Mouse (Mus musculus) left cerebral cortex, adult 11 months (tissue): ENCODE data around the gene Cuedc1.

Experiments used
- DNase-seq: peaks from one replicate; pipeline ENCODE4 v3.0.0; 2022; ENCODE audit warnings: low spot score

The Cuedc1 gene

DNA sequence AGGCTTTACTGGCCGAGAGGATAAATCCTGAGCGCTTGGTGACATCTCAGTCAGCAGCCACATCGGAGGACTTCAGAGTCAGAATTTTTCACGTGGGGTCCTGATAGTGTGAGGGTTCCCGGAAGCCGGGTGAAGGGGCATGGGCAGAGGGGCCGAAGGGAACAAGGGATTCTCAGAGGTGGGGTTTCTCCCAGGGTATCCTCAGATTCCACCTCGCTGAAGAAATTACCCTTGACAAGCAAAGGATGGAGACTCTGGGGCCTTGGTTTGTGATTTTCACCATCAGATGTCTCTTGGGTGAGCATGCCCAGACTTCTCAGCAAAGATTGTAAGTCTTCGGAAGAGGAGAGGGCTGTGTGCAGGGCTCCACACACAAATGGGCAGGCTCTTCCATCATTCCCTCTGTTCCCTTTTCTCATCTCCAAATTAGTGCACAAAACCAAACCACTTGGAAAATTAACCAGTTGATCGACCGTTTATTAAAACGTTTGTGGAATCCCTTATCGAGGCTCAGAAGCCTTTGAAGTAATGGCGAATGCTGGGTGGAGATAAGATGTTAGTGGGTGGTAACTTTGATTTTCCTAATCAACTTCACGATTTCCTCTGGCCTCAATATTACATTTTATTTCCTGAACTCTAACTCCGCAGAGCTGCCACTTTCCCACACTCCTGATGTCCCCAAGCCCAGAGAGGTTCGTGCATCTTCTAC, at the start of gene Cuedc1:
TSS of gene Cuedc1 (plus strand) at position 38 of the 709 bp plus-strand sequence.
- DNase-seq = no peak

DNA sequence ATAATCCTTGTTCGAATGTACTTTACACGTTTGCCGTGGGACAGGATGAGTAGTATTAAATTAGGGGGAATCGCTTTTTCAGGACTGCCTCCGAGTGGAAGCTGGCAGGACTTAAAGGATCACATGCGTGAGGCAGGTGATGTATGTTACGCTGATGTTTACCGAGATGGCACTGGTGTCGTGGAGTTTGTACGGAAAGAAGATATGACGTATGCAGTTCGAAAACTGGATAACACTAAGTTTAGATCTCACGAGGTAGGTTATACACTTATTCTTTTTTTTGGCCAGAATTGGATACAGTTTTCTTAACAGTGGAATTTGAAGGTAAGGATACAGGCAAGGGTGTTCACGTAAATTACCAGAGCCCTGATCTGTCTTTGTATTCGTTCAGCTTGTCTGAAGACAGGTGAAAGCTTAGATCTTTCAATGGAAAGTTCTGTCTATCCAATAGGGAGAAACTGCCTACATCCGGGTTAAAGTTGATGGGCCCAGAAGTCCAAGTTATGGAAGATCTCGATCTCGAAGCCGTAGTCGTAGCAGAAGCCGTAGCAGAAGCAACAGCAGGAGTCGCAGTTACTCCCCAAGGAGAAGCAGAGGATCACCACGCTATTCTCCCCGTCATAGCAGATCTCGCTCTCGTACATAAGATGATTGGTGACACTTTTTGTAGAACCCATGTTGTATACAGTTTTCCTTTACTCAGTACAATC, 48.7 kb upstream of the Cuedc1 start:
- no peak for DNase-seq

DNA sequence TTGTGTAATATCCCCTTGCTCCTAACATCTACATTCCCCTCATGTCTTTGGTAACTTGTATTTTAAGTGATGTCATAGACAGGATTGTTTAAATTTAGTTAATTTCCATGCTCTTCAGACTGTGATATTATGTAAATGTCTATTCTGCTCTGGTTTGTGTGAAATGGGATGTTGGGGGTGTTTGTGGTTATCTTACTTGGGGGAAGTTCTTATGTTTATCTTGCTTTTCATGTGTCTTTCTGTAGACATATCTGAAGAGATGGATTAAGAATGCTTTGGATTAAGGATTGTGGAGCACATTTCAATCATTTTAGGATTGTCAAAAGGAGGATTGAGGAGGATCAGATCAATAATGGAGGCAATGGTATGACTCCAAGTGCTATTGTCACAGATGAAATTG, 48.1 kb upstream of the Cuedc1 start:
- DNase-seq = no peak

DNA sequence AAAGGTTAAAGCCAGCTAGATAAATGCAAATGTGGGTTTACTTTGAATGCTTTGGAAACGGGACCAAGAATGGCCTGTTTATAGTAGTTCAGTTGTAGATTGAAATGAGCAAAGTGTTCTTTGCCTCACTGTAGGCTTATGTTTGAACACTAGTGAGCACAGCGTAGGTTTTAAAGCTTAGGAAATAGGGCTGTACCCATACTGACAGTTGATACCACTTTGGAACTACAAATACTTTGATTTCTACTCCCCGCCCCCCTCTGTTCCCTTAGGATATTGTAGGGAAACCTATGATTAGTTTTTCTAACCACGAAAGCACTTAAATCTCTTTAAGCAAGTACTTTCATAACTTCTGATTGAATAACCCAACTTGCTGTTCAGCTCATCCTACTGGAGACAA, 45.2 kb upstream of the Cuedc1 start:
- DNase-seq = no peak

DNA sequence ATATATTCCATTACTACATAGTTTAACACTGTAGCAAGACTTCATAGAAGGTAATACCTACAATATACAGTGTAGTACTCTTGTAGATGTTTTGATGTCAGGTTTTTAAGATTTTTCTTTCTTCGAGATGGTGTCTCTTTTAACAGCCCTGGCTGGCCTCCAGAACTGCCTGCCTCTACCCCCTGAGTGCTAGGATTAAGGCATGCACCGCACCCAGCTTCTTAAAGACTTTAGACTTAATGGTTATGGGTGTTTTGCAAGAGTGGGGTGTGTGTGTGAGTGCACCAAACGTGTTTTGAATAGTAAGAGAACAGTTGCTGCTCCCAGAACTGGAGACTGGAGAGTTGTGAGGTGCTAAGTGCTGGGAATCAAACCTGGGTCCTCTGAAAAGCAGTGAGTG, 44.0 kb upstream of the Cuedc1 start:
- no peak for DNase-seq

DNA sequence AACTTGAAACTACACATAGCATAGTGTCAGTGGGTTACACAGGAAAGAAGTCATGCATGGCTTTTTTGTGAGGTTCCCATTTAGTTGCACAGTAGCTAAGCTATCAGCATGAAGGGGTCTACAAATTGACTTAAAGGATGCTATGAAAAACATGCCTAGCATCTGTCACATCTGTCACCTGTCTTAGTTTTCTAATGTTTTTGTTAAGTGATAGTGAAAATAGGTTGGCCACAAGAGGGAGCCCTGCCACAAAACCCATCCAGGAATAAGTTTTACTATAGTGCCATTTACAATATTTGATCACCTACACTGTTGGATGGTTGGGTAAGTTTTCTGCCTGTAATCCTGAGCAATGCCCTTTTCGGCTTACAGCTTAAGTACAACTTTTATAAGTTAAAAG, 43.3 kb upstream of the Cuedc1 start:
- no peak for DNase-seq

DNA sequence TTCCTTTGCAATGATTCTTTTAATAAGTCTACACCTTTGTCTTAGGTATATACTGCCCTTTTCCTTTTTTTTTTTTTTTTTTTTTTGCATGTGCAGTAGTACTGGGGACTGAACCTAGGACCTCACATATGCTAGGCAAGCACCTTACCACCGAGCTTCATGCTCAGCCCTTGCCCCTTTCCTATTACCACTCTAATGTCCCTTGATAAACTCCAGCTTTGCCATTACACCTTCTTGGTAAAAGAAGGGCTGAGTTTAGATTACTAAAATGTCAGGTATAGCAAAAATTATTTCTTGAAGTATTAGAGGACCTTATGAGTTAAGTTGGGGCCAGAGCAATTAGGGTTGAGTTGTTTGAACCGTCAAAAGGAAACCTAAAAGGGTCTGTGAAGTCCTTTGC, 42.1 kb upstream of the Cuedc1 start:
- no peak for DNase-seq

DNA sequence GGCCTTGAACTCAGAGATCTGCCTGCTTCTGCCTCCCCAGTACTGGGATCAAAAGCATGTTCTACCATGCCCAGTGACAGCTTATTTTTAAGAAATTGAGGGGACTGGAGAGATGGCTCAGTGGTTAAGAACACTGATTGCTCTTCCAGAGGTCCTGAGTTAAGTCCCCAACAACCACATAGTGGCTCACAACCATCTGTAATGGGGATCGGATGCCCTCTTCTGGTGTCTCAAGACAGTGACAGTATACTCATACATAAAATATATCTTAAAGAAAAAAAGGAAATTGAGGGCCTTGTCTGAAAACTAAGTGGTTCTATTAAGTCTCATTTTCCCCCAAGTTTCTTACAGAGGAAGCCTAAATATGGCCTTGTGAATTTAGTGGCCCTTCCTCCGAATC, 40.1 kb upstream of the Cuedc1 start:
- DNase-seq = no peak

DNA sequence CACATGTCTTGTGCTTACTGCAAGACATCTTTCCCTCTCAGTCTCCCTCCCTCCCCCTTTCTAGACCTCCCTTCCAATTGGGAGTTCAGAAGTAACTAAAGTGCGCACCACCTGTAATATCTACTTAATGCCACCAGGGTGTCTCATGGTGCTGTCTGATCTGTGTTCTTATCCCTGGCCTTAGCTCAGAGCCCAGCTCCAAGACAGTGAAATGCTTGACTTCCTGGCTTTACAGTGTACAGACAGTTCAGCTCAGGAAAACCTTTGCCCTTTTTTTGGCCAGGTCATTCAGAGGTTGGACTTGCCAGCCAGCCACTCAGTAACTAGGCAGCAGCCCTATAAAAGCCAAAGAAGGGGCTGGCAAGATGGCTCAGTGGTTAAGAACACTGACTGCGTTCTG, 38.7 kb upstream of the Cuedc1 start:
- no peak for DNase-seq

DNA sequence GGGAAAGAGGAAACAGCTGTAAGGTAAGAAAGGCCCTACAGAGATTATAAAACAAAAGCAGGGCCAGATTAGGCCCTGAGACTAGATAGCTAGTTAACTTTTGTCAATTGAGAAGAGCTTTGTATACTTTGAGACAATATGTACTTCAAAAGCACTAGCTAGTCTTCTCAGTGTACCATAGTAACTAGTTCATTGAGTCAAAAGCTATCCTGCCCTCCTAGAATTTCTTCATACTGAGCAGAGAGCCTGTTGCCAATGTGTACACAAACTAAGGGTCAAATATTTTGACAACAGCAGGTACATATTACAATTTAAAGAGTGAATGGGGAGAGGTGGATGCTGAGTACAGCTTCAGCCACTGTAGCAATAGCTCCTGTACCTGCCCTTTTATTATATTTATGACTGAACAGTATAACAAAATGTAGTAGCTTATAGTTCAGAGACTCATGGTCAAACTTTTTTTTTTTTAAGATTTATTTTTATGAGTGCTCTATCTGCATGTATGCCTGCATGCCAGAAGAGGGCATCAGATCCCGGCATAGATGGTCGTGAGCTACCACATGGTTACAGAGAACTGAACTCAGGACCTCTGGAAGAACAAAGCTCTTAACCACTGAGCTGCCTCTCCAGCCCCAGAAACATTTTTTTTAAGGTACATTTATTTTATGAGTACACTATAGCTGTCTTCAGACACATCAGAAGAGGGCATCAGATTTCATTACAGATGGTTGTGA, 35.8 kb upstream of the Cuedc1 start:
- DNase-seq = no peak

DNA sequence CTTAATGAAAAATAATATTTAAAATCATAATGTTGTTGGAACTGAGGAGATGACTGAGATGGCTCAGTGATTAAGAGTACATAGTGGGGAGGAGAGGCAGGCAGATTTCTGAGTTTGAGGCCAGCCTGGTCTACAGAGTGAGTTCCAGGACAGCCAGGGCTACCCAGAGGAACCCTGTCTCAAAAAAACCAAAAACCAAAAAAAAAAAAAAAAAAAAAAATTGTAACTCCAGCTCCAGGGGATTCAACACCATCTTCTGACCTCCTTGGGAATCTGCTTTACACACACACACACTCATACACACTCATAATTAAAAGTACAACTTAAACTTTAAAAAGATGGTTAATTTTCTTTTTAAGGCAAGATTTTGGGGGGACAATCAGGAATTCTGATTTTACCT, 32.1 kb upstream of the Cuedc1 start:
- DNase-seq = no peak

DNA sequence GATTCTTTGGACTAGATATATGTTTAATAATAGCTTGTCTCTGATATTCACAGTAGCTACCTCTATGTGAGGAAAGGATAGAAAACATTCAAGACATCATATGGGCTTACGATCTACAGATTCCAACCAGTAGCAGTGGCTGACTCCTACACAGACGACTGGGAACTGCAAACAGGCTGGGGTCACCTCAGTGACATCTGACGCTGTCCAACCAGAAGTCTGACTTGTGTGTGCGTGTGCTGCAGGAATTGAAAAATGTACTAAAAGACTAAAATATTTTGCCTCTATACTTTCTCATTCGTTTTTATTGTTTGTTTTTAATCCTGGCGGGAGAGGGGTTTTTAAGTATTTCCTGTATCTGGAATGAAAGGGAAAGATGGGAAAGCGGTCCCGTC, 30.7 kb upstream of the Cuedc1 start:
- no peak for DNase-seq

DNA sequence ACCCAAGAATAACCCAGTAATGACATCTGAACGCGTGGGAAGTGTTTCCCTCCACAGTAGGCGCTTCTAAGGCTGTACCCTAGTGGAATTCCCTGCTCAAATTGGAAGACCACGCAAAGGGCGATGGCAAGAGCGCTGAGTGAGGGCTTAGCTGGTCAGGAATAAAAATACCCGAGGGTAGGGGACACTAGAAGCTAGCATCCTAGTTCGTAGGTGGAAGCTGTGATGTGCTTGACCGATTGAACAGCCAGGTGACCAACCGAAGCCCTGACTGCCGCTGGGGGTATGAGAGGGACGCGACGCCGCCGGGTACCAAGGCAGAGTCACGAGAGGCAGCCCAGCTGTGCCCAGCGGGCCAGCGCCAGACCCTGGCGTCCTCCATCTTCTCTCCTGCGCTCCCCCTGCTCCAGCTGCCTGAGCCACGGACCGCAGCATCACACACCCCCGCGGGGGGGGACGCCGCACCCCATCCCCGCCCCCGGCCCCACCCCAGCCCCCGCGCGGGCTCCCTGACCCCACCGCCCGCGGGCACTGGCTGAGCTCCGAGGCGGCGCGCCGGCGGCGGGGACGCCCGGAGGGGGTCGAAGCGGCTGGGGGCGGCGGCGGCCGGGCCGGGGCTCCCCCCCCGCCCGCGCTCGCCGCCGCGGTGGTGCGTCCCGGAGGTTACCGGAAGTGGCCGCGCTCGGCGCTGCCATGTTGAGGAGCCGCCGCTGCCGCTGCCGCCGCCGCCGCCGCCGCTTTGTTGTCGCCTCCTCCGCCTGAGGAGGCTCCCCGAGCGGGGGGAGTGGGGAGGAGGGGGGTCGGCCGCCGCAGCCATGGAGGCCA, 30.1 kb upstream of the Cuedc1 start, which contains the start of gene Vezf1:
TSS of gene Vezf1 (plus strand) at position 694 of the 825 bp plus-strand sequence.
- peak; percentile 40 for DNase-seq

DNA sequence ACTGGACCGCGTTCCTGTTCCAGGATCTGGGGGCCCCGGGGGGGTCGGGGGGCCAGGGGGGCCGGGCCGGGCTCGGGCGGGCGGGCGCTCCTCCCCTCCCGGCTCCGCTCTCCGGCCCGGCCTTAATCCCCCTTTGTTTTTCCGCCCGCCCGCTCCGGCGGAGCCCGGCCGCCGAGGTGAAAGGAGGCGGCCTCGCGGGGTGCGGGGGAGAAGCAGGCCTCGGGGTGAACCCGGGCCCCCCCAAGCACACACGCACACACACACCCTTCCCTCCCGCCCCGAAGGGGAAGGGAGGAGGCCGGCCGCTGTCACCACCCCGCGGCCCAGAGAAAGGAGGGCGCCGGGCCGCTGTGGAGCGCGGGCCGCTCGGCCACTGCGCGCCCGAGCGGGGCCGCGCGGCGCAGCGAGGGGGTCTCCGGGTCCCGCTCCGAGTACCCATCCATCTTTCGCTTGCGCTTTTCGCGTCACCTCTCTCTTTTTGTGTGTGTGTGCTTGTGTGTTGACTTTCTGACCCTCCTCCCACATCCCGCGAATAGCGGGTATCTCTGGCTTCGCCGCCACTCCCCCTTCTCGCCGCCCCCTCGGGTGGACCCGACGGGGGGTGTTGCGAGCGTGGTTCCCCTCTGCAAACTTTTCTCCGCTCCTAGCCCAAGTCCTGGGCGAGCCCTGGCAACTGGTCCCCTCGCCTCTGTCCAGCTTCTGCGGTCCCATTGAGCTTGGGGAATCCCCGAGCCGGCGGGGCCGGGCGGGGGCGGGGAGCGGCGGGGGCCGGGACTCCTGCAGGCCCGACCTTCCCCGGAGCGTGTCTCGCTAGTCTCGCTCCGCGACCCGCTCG, 29.2 kb upstream of the Cuedc1 start:
- no peak for DNase-seq

DNA sequence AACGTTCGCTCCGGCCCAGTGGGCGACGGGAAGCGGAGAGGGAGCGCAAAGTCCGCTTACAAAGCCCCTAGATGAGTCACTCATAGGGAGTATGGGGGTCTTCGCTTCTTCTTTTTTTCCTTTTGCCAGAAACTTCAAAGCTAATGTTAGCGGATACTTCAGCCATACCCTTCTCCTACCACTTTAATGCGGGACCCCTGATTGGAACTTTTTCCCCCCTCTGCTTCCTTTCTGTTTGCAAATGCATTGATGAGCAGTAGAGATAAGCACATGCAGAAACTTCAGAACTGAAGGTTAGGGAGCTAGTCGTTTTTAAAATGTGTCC, 28.6 kb upstream of the Cuedc1 start:
- no peak for DNase-seq

DNA sequence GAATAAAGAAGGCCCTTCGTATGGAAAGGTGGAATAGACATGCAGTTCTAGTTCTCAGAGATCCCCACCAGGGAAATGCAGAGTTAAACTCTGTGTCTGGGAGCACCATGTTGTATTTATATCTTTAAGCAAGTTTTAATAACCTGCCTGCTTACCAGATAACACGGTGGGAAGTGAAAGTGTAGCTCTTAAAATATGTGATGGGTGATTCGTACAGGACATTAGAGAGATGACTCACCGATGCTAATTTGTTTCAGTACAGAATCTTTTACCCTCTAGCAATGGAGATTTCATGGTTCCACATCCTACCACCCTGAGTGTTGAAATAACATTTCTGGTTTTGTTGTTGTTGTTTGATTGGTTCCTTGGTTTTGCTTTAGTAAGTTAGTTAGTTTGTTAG, 27.5 kb upstream of the Cuedc1 start:
- no peak for DNase-seq

DNA sequence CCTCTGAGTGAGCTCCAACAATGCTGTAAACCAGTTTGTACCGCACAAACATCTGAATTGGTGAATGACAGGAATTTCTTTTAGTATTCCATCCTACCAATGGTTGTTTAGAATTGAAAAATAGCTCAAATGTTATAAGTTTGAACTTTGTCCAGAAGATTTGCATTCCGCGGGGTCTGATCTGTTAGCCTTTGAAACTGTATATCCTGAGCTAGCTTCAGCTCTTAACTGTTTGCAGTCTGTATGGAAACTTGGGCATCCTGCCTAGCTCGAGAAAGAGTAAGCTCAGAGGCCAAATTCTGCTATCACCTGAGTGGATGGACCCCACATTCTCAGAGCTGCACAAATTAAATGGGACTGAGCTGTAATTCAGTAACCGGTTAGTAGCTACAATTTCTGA, 26.7 kb upstream of the Cuedc1 start:
- no peak for DNase-seq

DNA sequence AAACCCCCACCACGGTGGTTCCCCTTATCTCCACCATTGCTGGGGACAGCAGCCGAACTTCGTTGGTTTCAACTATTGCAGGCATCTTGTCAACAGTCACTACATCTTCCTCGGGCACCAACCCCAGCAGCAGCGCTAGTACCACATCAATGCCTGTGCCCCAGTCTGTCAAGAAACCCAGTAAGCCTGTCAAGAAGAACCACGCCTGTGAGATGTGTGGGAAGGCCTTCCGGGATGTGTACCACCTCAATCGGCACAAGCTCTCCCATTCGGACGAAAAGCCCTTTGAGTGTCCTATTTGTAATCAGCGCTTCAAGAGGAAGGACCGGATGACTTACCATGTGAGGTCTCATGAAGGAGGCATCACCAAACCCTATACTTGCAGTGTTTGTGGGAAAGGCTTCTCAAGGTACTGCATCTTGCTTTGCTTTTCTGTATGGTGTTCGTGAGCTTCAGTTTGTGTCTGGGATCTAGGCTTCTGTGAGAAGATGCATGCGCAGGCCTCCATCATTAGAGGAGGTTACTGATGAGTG, 24.4 kb upstream of the Cuedc1 start:
- no peak for DNase-seq

DNA sequence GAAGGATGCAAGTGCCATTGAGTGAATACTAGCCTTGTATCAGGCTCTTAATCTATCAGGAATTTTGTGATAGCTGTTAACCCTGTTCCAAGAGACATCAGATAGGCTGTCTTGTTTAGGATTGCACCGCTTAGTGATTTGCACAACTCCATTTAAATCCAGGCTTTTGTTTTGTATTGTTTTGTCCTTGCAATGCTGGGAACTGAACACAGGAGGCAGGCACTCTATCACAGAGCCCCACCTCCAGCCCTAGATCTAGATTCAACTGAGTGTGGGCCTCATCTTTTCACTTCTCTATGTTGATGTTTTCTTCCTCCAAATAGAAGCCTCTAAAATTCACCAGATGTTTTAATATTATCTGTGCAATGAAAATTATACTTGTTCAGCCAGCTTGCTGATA, 22.2 kb upstream of the Cuedc1 start:
- no peak for DNase-seq

DNA sequence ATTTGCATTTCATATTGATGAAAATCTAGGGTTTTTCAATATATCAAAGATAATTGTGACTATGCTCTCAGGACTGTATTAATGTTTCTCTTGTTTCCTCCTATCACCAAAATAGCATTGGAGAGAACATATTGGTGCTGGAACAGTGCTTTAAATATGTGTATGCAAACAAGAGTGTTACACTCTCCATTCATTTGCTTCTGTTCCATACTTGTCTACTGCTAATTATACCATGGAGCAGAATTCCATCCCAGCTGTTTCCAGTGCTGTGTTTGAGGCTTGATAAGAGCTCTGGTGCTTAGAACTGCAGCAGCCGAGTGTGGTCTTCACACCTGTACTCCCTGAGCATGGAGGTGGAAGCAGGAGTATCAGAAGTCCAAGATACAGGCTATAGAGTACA, 21.5 kb upstream of the Cuedc1 start:
- DNase-seq = no peak

DNA sequence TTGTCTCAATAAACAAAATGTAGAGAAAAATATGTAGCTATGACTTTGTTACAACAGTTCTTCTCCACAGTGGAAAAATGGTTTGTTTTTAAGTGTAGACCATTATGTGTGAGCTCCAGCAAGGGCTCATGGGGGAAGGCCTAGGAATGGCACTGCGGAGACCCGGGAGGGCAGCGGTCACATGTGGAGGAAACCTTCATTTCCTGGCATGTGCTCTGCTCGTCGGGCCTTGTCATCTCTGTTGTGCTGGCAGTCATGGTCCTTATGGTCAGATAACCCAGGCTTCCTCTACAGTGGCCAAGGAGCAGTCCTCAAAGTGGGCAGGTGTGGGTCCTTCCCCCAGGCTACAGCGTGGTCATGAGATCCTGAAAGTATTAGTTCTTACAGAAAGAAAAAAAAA, 14.2 kb upstream of the Cuedc1 start:
- DNase-seq = no peak
